Mouse (Mus musculus): ENCODE data around the gene Hist1h3f. TPM values are rescaled to one million over a fixed set of nuclear protein-coding genes. Genes with fewer than 3 reads are reported as not detected.
A peak's percentile ranks its signal among the peaks of the same experiment; 100 is the strongest.
"Not testable (repeated sequence)": the region's sequence is repeated elsewhere in the genome, so short reads cannot be mapped to it uniquely, and the experiment has no call there.

Gene Hist1h3f
- polyA plus RNA-seq, 1 experiment from 2014 or later = 0.21 TPM

DNA sequence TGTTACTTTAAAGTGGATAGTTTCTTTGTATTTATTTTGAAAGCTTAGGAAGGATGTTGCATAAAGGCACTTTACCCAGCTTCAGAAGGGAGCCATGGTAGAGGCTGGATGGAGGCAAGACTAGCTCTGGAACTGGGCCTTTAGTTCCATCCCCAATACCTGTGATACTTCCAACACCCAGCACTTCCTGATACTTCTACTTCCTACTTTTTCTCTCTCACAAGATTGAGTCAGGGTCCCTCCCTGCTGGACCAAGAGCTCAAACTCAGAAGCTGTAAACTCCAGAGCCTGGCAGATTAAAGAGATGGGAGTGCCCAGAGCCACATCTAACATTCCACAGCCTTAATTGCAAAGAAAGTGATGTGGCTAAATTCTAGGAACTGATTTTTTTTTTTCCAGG lies 40.5 kb downstream of the Hist1h3f start:
- ATAC-seq (ENCODE audit: low FRiP score, low read depth) = no peak
- no peaks in the 10 kb centered on the region for H3K36me3 ChIP-seq

DNA sequence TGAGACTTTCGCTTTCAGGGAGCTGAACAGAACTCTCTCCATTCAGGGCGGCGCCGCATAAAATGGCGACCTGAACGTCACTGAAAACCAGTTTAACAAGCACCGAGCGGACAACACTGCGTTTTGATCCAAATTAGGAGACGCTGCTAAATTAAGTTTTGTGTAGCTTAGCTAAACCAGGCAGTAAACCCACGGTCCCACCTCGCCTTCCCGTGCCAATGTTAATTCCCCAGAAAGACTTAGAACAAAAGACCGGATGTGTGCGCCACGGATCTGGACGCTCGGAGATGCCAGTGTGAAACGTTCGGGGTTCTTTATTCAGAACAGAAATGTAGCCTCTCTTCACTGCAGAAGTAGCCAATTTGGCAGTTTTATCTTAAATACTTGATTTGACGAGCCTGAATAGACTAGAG lies 41.2 kb downstream of the Hist1h3f start:
- peak overlapping the region; percentile 93 for H3K4me2 ChIP-seq
- H3K9ac ChIP-seq = peak overlapping the region; percentile 62
- H3K4me1 ChIP-seq (replicated peaks) = peaks cover 38% of the 10 kb centered on the region
- ATAC-seq (ENCODE audit: low FRiP score, low read depth) = no peak
- H3K9me3 ChIP-seq = no peaks in the 10 kb centered on the region
- H3K27ac ChIP-seq (replicated peaks) = peak overlapping the region; percentile 93
- WGBS = under 1% methylated on average over 21 of the region's 21 CpGs
- no peaks in the 10 kb centered on the region for H3K27me3 ChIP-seq
- H3K36me3 ChIP-seq = no peaks in the 10 kb centered on the region
- peak overlapping the region; percentile 53 for H3K4me3 ChIP-seq

More for the DNA sequence above, 40.5 kb downstream of the Hist1h3f start:
- Histone ChIP-seq H3K9me3 (no peaks in the 10 kb centered on the region), H3K4me3 (peak overlapping the region; percentile 53), H3K27me3 (no peaks in the 10 kb centered on the region), H3K27ac (replicated peaks) (peak overlapping the region; percentile 93), H3K4me2 (peak overlapping the region; percentile 93), H3K9ac (peak overlapping the region; percentile 62; the same call in 1 of the 2 replicates), H3K4me1 (replicated peaks) (peaks cover 38% of the 10 kb centered on the region)

DNA sequence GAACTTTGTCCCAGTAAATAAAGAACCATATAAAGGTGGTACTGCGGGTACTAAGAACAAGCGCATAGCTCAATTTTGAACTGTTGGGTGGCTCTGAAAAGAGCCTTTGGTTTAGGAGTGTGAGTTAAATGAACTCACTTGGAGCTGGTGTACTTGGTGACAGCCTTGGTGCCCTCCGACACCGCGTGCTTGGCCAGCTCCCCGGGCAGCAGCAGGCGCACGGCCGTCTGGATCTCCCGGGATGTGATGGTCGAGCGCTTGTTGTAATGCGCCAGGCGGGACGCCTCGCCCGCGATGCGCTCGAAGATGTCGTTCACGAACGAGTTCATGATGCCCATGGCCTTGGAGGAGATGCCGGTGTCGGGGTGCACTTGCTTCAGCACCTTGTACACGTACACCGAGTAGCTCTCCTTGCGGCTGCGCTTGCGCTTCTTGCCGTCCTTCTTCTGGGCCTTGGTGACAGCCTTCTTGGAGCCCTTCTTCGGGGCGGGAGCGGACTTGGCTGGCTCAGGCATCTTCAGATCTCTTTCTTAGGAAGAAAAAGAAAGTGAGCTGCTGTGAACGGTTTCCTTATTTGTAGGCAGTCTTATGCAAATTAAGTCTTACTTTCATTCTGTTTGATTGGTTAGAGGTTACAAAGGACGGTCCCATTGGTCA lies 41.7 kb downstream of the Hist1h3f start:
- Histone ChIP-seq H3K4me1 (replicated peaks) (peaks cover 38% of the 10 kb centered on the region), H3K9ac (peak overlapping the region; percentile 62), H3K4me3 (peak overlapping the region; percentile 53), H3K4me2 (peak overlapping the region; percentile 93), H3K27ac (replicated peaks) (peak overlapping the region; percentile 93)
- H3K9me3 ChIP-seq, H3K27me3 ChIP-seq, H3K36me3 ChIP-seq: not testable (repeated sequence)
- WGBS = under 1% methylated on average over 33 of the region's 36 CpGs
- ATAC-seq (ENCODE audit: low FRiP score, low read depth) = peak; percentile 91

DNA sequence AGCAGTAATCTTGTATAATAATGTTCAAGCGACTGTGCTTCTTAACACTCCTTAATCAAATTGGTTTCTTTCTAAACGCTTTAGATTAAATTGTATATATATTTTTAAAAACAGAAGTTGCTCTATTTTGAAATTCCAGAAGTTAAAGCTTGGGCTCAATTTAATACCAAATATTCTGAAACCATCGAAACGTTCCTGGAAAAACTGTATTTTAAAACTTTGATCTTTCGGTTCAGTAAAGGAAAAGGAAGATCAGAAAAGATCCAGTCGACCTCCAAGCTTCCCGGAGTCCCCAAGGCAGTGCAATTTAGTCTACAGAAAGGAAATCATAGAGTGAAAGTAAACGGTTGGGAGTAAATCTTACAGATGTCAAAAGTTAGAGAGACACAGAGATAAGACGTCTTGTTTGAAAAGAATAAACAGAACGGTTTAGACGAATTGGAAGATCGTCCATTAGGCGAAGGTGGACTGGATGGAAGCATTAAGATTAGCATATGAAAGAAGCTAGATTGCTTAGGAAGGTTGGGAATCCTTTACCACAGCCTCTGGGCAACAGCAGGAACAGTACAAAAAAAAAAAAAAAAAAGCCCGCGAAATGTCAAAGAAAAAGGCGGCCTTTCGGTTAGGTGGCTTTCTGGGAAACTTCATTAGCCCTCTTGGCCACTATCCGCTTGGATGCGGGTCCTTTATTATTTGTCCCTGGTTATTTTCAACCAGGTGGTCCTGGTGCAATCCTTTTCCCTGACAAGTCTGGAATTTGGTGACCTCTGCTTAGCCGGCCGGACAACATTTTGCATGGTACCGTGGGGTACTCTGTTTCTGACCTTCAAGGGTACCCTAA lies 42.5 kb downstream of the Hist1h3f start:
- peak overlapping the region; percentile 93 for H3K4me2 ChIP-seq
- peak overlapping the region; percentile 93 for H3K27ac ChIP-seq (replicated peaks)
- no peak for ATAC-seq (ENCODE audit: low FRiP score, low read depth)
- H3K27me3 ChIP-seq = no peaks in the 10 kb centered on the region
- no peaks in the 10 kb centered on the region for H3K9me3 ChIP-seq
- peaks cover 33% of the 10 kb centered on the region for H3K4me1 ChIP-seq (replicated peaks)
- WGBS = 1% methylated on average over 22 of the region's 22 CpGs
- peak overlapping the region; percentile 39 for H3K9ac ChIP-seq
- no peaks in the 10 kb centered on the region for H3K36me3 ChIP-seq
- H3K4me3 ChIP-seq = peak overlapping the region; percentile 53

DNA sequence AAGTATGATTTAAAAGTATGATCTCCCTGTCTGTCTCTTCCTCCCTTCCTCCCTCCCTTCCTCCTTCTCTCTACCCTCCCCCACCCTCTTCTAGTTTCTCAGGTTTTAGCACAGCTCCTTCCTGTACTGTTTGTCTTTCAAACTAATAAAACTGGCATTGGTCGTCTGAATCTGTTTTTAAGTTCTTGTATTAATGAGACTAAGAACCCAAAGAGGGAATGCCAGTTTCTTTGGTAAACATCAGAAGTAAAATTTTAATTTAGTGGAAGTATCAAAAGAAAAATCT lies 43.0 kb downstream of the Hist1h3f start:
- no peak for ATAC-seq (ENCODE audit: low FRiP score, low read depth)
- Histone ChIP-seq H3K4me3 (peak overlapping the region; percentile 53), H3K4me2 (peak overlapping the region; percentile 93), H3K27me3 (no peaks in the 10 kb centered on the region), H3K36me3 (no peaks in the 10 kb centered on the region), H3K4me1 (replicated peaks) (peaks cover 30% of the 10 kb centered on the region), H3K27ac (replicated peaks) (peak overlapping the region; percentile 79), H3K9ac (peak overlapping the region; percentile 39), H3K9me3 (no peaks in the 10 kb centered on the region)
- 13% methylated on average over 1 of the region's 1 CpGs for WGBS

DNA sequence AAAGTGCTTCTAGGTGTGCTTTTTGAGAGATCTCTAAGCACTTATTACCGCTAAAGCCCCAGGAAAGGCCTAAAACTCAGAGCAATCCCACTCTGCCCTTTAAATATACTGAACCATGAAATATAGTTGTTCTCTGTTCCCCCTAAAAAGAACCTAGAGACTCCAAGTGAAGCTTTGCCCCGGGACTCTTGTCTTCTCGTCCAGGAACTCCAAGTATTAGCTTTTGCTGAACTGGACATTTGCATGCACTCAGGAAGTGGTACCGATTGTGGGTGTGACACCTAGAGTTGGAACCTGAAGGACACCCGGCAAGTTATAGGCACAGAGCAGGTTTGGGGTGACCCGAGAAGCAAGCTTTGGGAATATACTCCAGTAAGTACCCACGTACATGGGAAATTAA lies 47.4 kb downstream of the Hist1h3f start:
- Histone ChIP-seq H3K27ac (replicated peaks) (no peak overlapping the region), H3K27me3 (no peaks in the 10 kb centered on the region), H3K4me1 (replicated peaks) (peaks cover 7% of the 10 kb centered on the region), H3K36me3 (no peaks in the 10 kb centered on the region), H3K9ac (no peak overlapping the region), H3K4me3 (no peak overlapping the region), H3K9me3 (no peaks in the 10 kb centered on the region), H3K4me2 (no peak overlapping the region)
- ATAC-seq (ENCODE audit: low FRiP score, low read depth) = no peak
- 94% methylated on average over 7 of the region's 7 CpGs for WGBS

DNA sequence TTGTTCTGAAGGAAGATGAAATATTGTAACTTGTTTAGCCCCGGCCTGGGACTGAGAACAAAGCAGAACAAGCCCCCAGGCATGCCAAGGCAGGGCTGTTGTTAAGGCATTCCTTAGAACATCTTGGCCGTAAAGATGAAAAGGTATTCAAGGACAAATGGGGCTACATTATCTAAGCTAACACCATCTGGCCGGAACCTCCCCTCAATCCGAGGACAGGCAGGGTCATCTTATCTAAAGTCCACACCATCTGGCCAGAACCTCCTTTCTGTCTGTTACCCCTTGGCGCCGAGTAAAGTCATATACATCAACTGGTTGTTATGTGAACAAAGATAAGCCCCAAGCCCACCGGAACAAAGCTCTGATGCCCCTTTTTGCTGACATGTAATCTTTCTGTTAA lies 48.0 kb downstream of the Hist1h3f start:
- ATAC-seq (ENCODE audit: low FRiP score, low read depth); H3K36me3 ChIP-seq: not testable (repeated sequence)

DNA sequence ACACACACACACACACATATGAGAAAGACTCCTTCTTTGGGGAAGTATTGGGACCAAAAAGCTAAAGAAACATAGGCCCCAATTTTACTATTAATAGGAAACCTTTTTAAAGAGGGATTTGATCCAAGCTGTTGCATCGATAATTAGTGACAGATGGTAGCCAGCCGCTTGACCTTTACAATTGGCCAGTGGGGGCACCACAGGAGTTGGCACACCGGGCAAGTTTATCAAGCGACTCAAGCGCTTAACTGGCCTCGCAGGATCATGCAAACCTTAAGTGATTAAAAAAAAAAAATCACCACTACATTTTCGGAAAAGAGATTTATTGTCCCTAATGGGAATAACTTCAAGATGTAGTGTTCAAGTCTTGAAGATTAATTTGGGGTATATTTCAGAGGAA lies 48.8 kb downstream of the Hist1h3f start:
- Histone ChIP-seq H3K36me3 (no peaks in the 10 kb centered on the region), H3K27ac (replicated peaks) (no peak overlapping the region), H3K27me3 (no peaks in the 10 kb centered on the region), H3K4me3 (no peak overlapping the region), H3K4me2 (no peak overlapping the region), H3K9ac (no peak overlapping the region), H3K9me3 (no peaks in the 10 kb centered on the region), H3K4me1 (replicated peaks) (no peaks in the 10 kb centered on the region)
- 85% methylated on average over 7 of the region's 7 CpGs for WGBS
- ATAC-seq (ENCODE audit: low FRiP score, low read depth) = no peak

More for the DNA sequence above, 48.0 kb downstream of the Hist1h3f start:
- H3K4me3 ChIP-seq; H3K27me3 ChIP-seq; H3K4me2 ChIP-seq; H3K4me1 ChIP-seq (replicated peaks); H3K9ac ChIP-seq; H3K27ac ChIP-seq (replicated peaks); H3K9me3 ChIP-seq: not testable (repeated sequence)
- WGBS = 89% methylated on average over 7 of the region's 7 CpGs

DNA sequence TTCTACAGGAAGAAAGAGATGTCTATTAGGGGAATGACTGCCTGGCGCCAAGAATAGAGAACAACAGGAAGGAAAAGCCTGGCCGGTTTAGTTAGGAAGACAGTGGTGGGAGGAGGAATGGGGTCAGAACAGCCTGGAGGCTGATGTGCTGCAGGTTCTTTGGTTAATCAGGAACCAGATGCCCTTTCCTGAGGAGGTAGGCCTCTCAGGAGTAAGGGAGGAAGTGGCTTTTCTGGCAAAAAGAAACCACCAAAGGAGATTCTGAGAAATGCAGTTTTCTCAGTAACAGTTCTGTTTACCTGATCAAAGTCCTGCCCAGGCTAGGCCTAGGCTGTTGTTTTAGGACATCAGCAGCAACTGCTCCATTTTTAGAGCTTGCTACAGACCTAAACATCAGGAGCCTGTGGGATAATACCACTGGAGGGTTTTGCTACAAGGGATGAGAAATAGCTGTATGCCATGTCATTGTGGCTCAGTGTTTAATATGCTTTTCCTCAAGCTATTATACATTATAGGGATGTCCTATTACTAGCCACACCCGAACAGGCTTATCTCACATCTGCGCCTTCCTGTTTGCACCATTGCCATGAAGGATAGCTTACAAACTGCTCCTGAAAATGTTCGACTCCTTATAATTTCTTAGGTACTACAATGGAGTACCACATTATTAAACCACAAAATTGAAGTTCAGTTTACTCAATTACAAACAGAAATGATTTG lies 49.4 kb downstream of the Hist1h3f start:
- no peak overlapping the region for H3K27ac ChIP-seq (replicated peaks)
- H3K4me1 ChIP-seq (replicated peaks) = no peaks in the 10 kb centered on the region
- no peaks in the 10 kb centered on the region for H3K27me3 ChIP-seq
- no peaks in the 10 kb centered on the region for H3K36me3 ChIP-seq
- H3K4me2 ChIP-seq = no peak overlapping the region
- no peaks in the 10 kb centered on the region for H3K9me3 ChIP-seq
- no peak for ATAC-seq (ENCODE audit: low FRiP score, low read depth)
- H3K4me3 ChIP-seq = no peak overlapping the region
- WGBS = 85% methylated on average over 5 of the region's 5 CpGs
- H3K9ac ChIP-seq = no peak overlapping the region

Small RNA genes within 50 kb of the gene (microRNA-seq; reads per million reads assigned to microRNA genes)
- not detected for gene Gm44297
- not detected for gene Gm44359
- not detected for gene Gm44394
- gene n-TStga1 = not detected

Other genes starting within 250 kb of the Hist1h3f start
- gene Zfp322a, start 174.8 kb upstream of the Hist1h3f start, polyA plus RNA-seq (2015; fragmentation: Nextera tagmentation; extraction: Ambion mirVana) = 42.8 and 46.5 TPM in 2 replicates
- 8.8 and 9.1 TPM in 2 replicates for gene Abt1, start 120.2 kb upstream of the Hist1h3f start, polyA plus RNA-seq (2015; fragmentation: Nextera tagmentation; extraction: Ambion mirVana)
- gene Btn1a1, start 78.2 kb upstream of the Hist1h3f start, polyA plus RNA-seq (2015; fragmentation: Nextera tagmentation; extraction: Ambion mirVana) = 0.17 TPM in 1 of 2 replicates, not detected in the other
- 0.06 and 0.08 TPM in 2 replicates for gene Btn2a2, start 55.2 kb upstream of the Hist1h3f start, polyA plus RNA-seq (2015; fragmentation: Nextera tagmentation; extraction: Ambion mirVana)
- 1.7 and 2.7 TPM in 2 replicates for gene Hist1h4h, start 13.0 kb upstream of the Hist1h3f start, polyA plus RNA-seq (2015; fragmentation: Nextera tagmentation; extraction: Ambion mirVana)
- 0.82 and 2.1 TPM in 2 replicates for gene Hist1h2af, start 10.1 kb upstream of the Hist1h3f start, polyA plus RNA-seq (2015; fragmentation: Nextera tagmentation; extraction: Ambion mirVana)
- gene Hist1h3g, start 8.6 kb upstream of the Hist1h3f start, polyA plus RNA-seq (2015; fragmentation: Nextera tagmentation; extraction: Ambion mirVana) = 0.85 and 1.2 TPM in 2 replicates
- 0.17 and 0.19 TPM in 2 replicates for gene Hist1h2bh, start 660 bp upstream of the Hist1h3f start, polyA plus RNA-seq (2015; fragmentation: Nextera tagmentation; extraction: Ambion mirVana)
- not detected in 2 replicates for gene Hist1h4f, start 7.6 kb downstream of the Hist1h3f start, polyA plus RNA-seq (2015; fragmentation: Nextera tagmentation; extraction: Ambion mirVana)
- 0.10 and 0.12 TPM in 2 replicates for gene Hist1h1d, start 9.2 kb downstream of the Hist1h3f start, polyA plus RNA-seq (2015; fragmentation: Nextera tagmentation; extraction: Ambion mirVana)
- gene Hist1h3e, start 18.3 kb downstream of the Hist1h3f start, polyA plus RNA-seq (2015; fragmentation: Nextera tagmentation; extraction: Ambion mirVana) = 1.5 and 2.0 TPM in 2 replicates
- 15.9 and 27.4 TPM in 2 replicates for gene Hist1h2ae, start 27.2 kb downstream of the Hist1h3f start, polyA plus RNA-seq (2015; fragmentation: Nextera tagmentation; extraction: Ambion mirVana)
- 2.5 and 3.1 TPM in 2 replicates for gene Hist1h2bg, start 27.3 kb downstream of the Hist1h3f start, polyA plus RNA-seq (2015; fragmentation: Nextera tagmentation; extraction: Ambion mirVana)
- gene Hist1h2bf, start 30.1 kb downstream of the Hist1h3f start, polyA plus RNA-seq (2015; fragmentation: Nextera tagmentation; extraction: Ambion mirVana) = 0.76 and 2.0 TPM in 2 replicates
- not detected in 2 replicates for gene Hist1h2ad, start 30.3 kb downstream of the Hist1h3f start, polyA plus RNA-seq (2015; fragmentation: Nextera tagmentation; extraction: Ambion mirVana)
- 1.2 and 2.0 TPM in 2 replicates for gene Hist1h3d, start 31.7 kb downstream of the Hist1h3f start, polyA plus RNA-seq (2015; fragmentation: Nextera tagmentation; extraction: Ambion mirVana)
- gene Hist1h4d, start 37.5 kb downstream of the Hist1h3f start, polyA plus RNA-seq (2015; fragmentation: Nextera tagmentation; extraction: Ambion mirVana) = 35.1 and 51.2 TPM in 2 replicates
- 1.5 and 1.7 TPM in 2 replicates for gene Hist1h2be, start 77.1 kb downstream of the Hist1h3f start, polyA plus RNA-seq (2015; fragmentation: Nextera tagmentation; extraction: Ambion mirVana)
- 4.8 and 8.8 TPM in 2 replicates for gene Hist1h1e, start 78.5 kb downstream of the Hist1h3f start, polyA plus RNA-seq (2015; fragmentation: Nextera tagmentation; extraction: Ambion mirVana)
- 0.34 and 0.38 TPM in 2 replicates for gene Hist1h2ac, start 139.9 kb downstream of the Hist1h3f start, polyA plus RNA-seq (2015; fragmentation: Nextera tagmentation; extraction: Ambion mirVana)
- 19.3 and 25.4 TPM in 2 replicates for gene Hist1h2bc, start 140.1 kb downstream of the Hist1h3f start, polyA plus RNA-seq (2015; fragmentation: Nextera tagmentation; extraction: Ambion mirVana)
- gene Hist1h1t, start 151.8 kb downstream of the Hist1h3f start, polyA plus RNA-seq (2015; fragmentation: Nextera tagmentation; extraction: Ambion mirVana) = not detected in 2 replicates
- 2.3 and 2.7 TPM in 2 replicates for gene Hist1h4c, start 154.4 kb downstream of the Hist1h3f start, polyA plus RNA-seq (2015; fragmentation: Nextera tagmentation; extraction: Ambion mirVana)
- 4.5 and 5.1 TPM in 2 replicates for gene Hfe, start 166.8 kb downstream of the Hist1h3f start, polyA plus RNA-seq (2015; fragmentation: Nextera tagmentation; extraction: Ambion mirVana)
- gene Hist1h1c, start 194.8 kb downstream of the Hist1h3f start, polyA plus RNA-seq (2015; fragmentation: Nextera tagmentation; extraction: Ambion mirVana) = 7.7 and 10.4 TPM in 2 replicates
- 1.1 and 1.6 TPM in 2 replicates for gene Hist1h3c, start 201.6 kb downstream of the Hist1h3f start, polyA plus RNA-seq (2015; fragmentation: Nextera tagmentation; extraction: Ambion mirVana)
- 0.54 TPM in 1 of 2 replicates, not detected in the other for gene Hist1h2bb, start 202.7 kb downstream of the Hist1h3f start, polyA plus RNA-seq (2015; fragmentation: Nextera tagmentation; extraction: Ambion mirVana)
- gene Hist1h2ab, start 207.1 kb downstream of the Hist1h3f start, polyA plus RNA-seq (2015; fragmentation: Nextera tagmentation; extraction: Ambion mirVana) = 7.4 and 9.8 TPM in 2 replicates
- gene Hist1h3b, start 208.2 kb downstream of the Hist1h3f start, polyA plus RNA-seq (2015; fragmentation: Nextera tagmentation; extraction: Ambion mirVana) = 1.8 and 3.1 TPM in 2 replicates
- 1.1 and 1.9 TPM in 2 replicates for gene Hist1h4b, start 213.0 kb downstream of the Hist1h3f start, polyA plus RNA-seq (2015; fragmentation: Nextera tagmentation; extraction: Ambion mirVana)
- 0.32 and 0.51 TPM in 2 replicates for gene Hist1h4a, start 217.2 kb downstream of the Hist1h3f start, polyA plus RNA-seq (2015; fragmentation: Nextera tagmentation; extraction: Ambion mirVana)
- gene Hist1h3a, start 218.3 kb downstream of the Hist1h3f start, polyA plus RNA-seq (2015; fragmentation: Nextera tagmentation; extraction: Ambion mirVana) = 0.35 and 2.4 TPM in 2 replicates
- 0.75 and 0.84 TPM in 2 replicates for gene Hist1h1a, start 219.6 kb downstream of the Hist1h3f start, polyA plus RNA-seq (2015; fragmentation: Nextera tagmentation; extraction: Ambion mirVana)
- 0.10 TPM in 1 of 2 replicates, not detected in the other for gene Trim38, start 225.9 kb downstream of the Hist1h3f start, polyA plus RNA-seq (2015; fragmentation: Nextera tagmentation; extraction: Ambion mirVana)